Mouse (Mus musculus) testis, adult 2 months (tissue): ENCODE measurements around the gene Ankrd28. TPM values are rescaled to one million over a fixed set of nuclear protein-coding genes. Genes with fewer than 3 reads are reported as not detected.
A peak's percentile ranks its signal among the peaks of the same experiment; 100 is the strongest.

Experiments used
- H3K27ac ChIP-seq: fragments of 200-500 bp; 2 replicates; pipeline ENCODE4 v1.5.1; 2012; ENCODE audit warnings: low read depth, low read length; ENCODE audit not compliant: control insufficient read depth, insufficient read depth
- H3K27me3 ChIP-seq: fragments of 200-500 bp; 2 replicates; pipeline ENCODE4 v1.6.1; 2012; ENCODE audit warnings: mild to moderate bottlenecking, low read length, moderate library complexity; ENCODE audit not compliant: control insufficient read depth, insufficient read depth
- H3K36me3 ChIP-seq: fragments of 200-500 bp; 2 replicates; pipeline ENCODE4 v1.6.1; 2012; ENCODE audit warnings: mild to moderate bottlenecking, low read length; ENCODE audit not compliant: control insufficient read depth, insufficient read depth
- H3K4me1 ChIP-seq: fragments of 200-500 bp; 2 replicates; pipeline ENCODE4 v1.6.1; 2012; ENCODE audit warnings: low read length; ENCODE audit not compliant: control insufficient read depth, insufficient read depth
- H3K4me3 ChIP-seq: fragments of 200-500 bp; 2 replicates; pipeline ENCODE4 v1.5.1; 2012; ENCODE audit warnings: low read depth, mild to moderate bottlenecking, low read length, moderate library complexity, mixed read lengths; ENCODE audit not compliant: control insufficient read depth
- CTCF ChIP-seq: fragments of 200-500 bp; IDR thresholded peaks from 2 replicates; pipeline ENCODE4 v1.5.1; 2012; ENCODE audit warnings: low read depth, mild to moderate bottlenecking, inconsistent platforms, low read length, moderate library complexity; ENCODE audit not compliant: control insufficient read depth, insufficient read depth, insufficient replicate concordance
- POLR2A ChIP-seq: fragments of 200-500 bp; IDR thresholded peaks from 2 replicates; pipeline ENCODE4 v1.6.1; 2012; ENCODE audit warnings: low read depth, mild to moderate bottlenecking, inconsistent platforms, low read length, moderate library complexity; ENCODE audit not compliant: control insufficient read depth
- polyA plus RNA-seq: library from polyadenylated mRNA; depleted of rRNA; stranded (reverse); fragments of >200 nt; gene quantifications from 2 replicates; pipeline ENCODE4 v1.2.3, GENCODE M21; 2012

The Ankrd28 gene
- polyA plus RNA-seq, 1 experiment: 25.7 TPM

- H3K4me1 ChIP-seq: no peaks in the 10 kb centered on the region
- H3K27ac ChIP-seq: no peak overlapping the region
- no peaks in the 10 kb centered on the region for H3K36me3 ChIP-seq
- H3K27me3 ChIP-seq: no peaks in the 10 kb centered on the region
- no peak overlapping the region for H3K4me3 ChIP-seq
- TF ChIP-seq CTCF: no peak
- TF ChIP-seq POLR2A: no peak
Measured at GRCm38 (mm10) chr14:31857096-31857975, 26.9 kb upstream of the Ankrd28 start.

GRCm38 (mm10) chr14:31856007-31856406, 25.6 kb upstream of the Ankrd28 start:
- Histone ChIP-seq H3K4me1 (no peaks in the 10 kb centered on the region), H3K4me3 (no peak overlapping the region), H3K27me3 (no peaks in the 10 kb centered on the region), H3K36me3 (no peaks in the 10 kb centered on the region), H3K27ac (no peak overlapping the region)
- TF ChIP-seq CTCF (no peak), POLR2A (no peak)

- Histone ChIP-seq H3K27me3 (no peaks in the 10 kb centered on the region), H3K4me1 (no peaks in the 10 kb centered on the region), H3K27ac (no peak overlapping the region), H3K4me3 (no peak overlapping the region), H3K36me3 (no peaks in the 10 kb centered on the region)
- TF ChIP-seq POLR2A (no peak), CTCF (no peak)
Measured at GRCm38 (mm10) chr14:31854667-31855066, 24.2 kb upstream of the Ankrd28 start.

- Histone ChIP-seq H3K27ac (no peak overlapping the region), H3K4me1 (no peaks in the 10 kb centered on the region), H3K36me3 (no peaks in the 10 kb centered on the region), H3K4me3 (no peak overlapping the region), H3K27me3 (no peaks in the 10 kb centered on the region)
- TF ChIP-seq CTCF: no peak
- TF ChIP-seq POLR2A: no peak
Measured at GRCm38 (mm10) chr14:31843571-31843970, 13.1 kb upstream of the Ankrd28 start.

- Histone ChIP-seq H3K36me3 (no peaks in the 10 kb centered on the region), H3K27ac (no peak overlapping the region), H3K27me3 (no peaks in the 10 kb centered on the region), H3K4me1 (no peaks in the 10 kb centered on the region), H3K4me3 (no peak overlapping the region)
- TF ChIP-seq POLR2A: no peak
- TF ChIP-seq CTCF: no peak
Measured at GRCm38 (mm10) chr14:31832022-31832421, 1.6 kb upstream of the Ankrd28 start.

- no peaks in the 10 kb centered on the region for H3K4me1 ChIP-seq
- peak overlapping the region; percentile 98 for H3K27ac ChIP-seq
- no peaks in the 10 kb centered on the region for H3K27me3 ChIP-seq
- no peak for TF ChIP-seq CTCF
- no peak for TF ChIP-seq POLR2A
- no peaks in the 10 kb centered on the region for H3K36me3 ChIP-seq
- peak overlapping the region; percentile 100 for H3K4me3 ChIP-seq
Measured at GRCm38 (mm10) chr14:31831370-31831712, 890 bp upstream of the Ankrd28 start.

- Histone ChIP-seq H3K27ac (peak overlapping the region; percentile 95), H3K4me3 (peak overlapping the region; percentile 100), H3K4me1 (no peaks in the 10 kb centered on the region), H3K27me3 (no peaks in the 10 kb centered on the region), H3K36me3 (no peaks in the 10 kb centered on the region)
- TF ChIP-seq CTCF: no peak
- no peak; the same call in 1 of the 2 replicates for TF ChIP-seq POLR2A
Measured at GRCm38 (mm10) chr14:31829761-31830562, 489 bp downstream of the Ankrd28 start.
